Mouse (Mus musculus) left cerebral cortex, adult 18-20 months (tissue): ENCODE data around the gene Olfr124. TPM values are rescaled to one million over a fixed set of nuclear protein-coding genes. Genes with fewer than 3 reads are reported as not detected.

Source experiments
- DNase-seq, 2 experiments: peaks; one replicate each; pipeline ENCODE4 v3.0.0; 2021 to 2022; ENCODE audit warnings: low spot score in 2 of 2, mixed read lengths in 1 of 2
- long read RNA-seq, 2 experiments: library from polyadenylated mRNA; stranded (forward); transcript quantifications; one replicate each; pipeline ENCODE4 v2.0.0; 2021
- total RNA-seq, 2 experiments: library from RNA; stranded (reverse); gene quantifications; 2 replicates each; pipeline ENCODE4 v1.2.3; 2021

Gene Olfr124
- total RNA-seq, result not detected
- long read RNA-seq, experiment 1, result 0 reads
- long read RNA-seq, experiment 2, result 0 reads

- no peak for DNase-seq
Measured at GRCm38 (mm10) chr17:37799588-37799987, at the start of gene Olfr124. Gene Olfr124, plus strand, starts transcription at chr17:37799888.

DNA sequence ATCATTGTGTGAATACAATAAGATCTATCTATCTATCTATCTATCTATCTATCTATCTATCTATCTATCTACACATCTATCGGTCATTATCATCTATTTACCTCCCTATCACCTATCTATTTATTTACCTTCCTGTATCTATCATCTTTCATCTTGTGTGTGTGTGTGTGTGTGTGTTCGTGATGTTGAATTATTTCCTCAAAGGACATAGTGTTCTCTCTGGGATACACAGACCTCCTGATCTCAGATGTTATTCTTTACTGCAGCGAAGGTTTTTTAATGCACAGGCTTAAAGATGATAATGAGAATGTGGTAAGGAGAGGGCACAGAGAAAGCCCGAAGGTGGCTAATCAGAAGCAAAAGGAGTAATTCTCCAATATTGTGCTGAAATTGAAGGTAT is 31.4 kb upstream of the Olfr124 start, which contains the start of gene Olfr122:
Gene Olfr122, plus strand, starts transcription at position 301 of the 400 bp plus-strand sequence.
- DNase-seq, result no peak

DNA sequence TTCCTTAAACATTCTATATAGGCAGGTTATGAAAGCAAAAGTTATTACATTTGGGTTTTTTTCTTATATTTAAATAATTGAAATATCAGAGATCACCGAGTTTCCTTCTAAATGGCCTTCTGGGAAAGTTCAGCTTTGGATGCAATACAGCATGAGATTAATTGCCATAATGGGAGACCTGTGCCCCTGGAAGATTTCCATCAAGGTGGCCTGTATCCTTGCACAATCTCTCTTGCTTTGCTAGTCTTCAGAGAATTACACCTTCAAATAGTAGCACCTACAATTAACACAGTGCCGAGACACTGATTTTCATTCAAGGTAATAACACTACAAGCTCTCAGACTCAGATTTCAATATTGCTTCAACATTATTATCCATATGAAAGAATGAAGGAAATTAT is 6.5 kb upstream of the Olfr124 start, which contains the start of gene Olfr123:
Gene Olfr123, plus strand, starts transcription at position 301 of the 400 bp plus-strand sequence.
- DNase-seq, result no peak

DNA sequence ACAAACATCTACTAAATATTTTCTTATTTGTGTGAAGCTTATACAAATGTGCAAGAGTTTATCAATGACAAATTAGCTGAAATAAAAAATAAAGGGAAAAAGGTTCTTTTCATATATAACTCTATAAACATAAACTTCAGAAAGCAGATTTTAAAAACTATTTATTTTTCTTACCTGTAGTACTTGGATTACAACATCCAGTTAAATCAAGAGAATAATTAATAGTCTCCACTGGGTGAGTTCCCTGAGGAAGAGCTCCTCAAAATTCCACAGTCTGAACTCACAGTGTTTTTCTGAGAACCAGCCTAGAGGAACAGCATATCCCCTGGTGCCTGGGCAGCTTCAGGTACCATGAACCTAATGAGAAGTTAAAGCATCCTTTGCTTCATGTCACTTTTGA is 33.0 kb downstream of the Olfr124 start, which contains the start of gene Olfr125:
Gene Olfr125, plus strand, starts transcription at position 301 of the 400 bp plus-strand sequence.
- DNase-seq, result no peak

- no peak for DNase-seq
Measured at GRCm38 (mm10) chr17:37847183-37847582, 47.5 kb downstream of the Olfr124 start, which contains the start of gene Olfr126. Gene Olfr126, plus strand, starts transcription at chr17:37847483.

Other genes starting within 250 kb of the Olfr124 start
- gene Olfr112, start 230.4 kb upstream of the Olfr124 start, total RNA-seq, result not detected
- not detected for gene Olfr113, start 222.2 kb upstream of the Olfr124 start, total RNA-seq
- not detected for gene Olfr114, start 207.1 kb upstream of the Olfr124 start, total RNA-seq
- gene Olfr115, start 172.8 kb upstream of the Olfr124 start, total RNA-seq, result not detected
- gene Olfr116, start 172.7 kb upstream of the Olfr124 start, total RNA-seq, result not detected
- gene Olfr117, start 136.1 kb upstream of the Olfr124 start, total RNA-seq, result not detected
- gene Olfr118, start 132.9 kb upstream of the Olfr124 start, total RNA-seq, result not detected
- not detected for gene Olfr119, start 103.3 kb upstream of the Olfr124 start, total RNA-seq
- gene Olfr120, start 78.1 kb upstream of the Olfr124 start, total RNA-seq, result not detected
- gene Olfr121, start 51.0 kb upstream of the Olfr124 start, total RNA-seq, result not detected
- gene Olfr122, start 31.3 kb upstream of the Olfr124 start, total RNA-seq, result not detected
- gene Olfr123, start 6.4 kb upstream of the Olfr124 start, total RNA-seq, result not detected
- not detected for gene Olfr125, start 33.1 kb downstream of the Olfr124 start, total RNA-seq
- gene Olfr126, start 47.6 kb downstream of the Olfr124 start, total RNA-seq, result not detected
- not detected for gene Olfr127, start 100.5 kb downstream of the Olfr124 start, total RNA-seq
- gene Olfr128, start 120.7 kb downstream of the Olfr124 start, total RNA-seq, result not detected
- not detected for gene Olfr761, start 153.2 kb downstream of the Olfr124 start, total RNA-seq